Mouse (Mus musculus) neural tube, embryonic 11.5 days (tissue): ENCODE measurements at regions not wholly inside any gene's neighbourhood (a gene's known extent, or its start where the extent isn't known, plus 50 kb on each side); places are given as distances from the start of the nearest gene placed in this dataset.
"Not testable (repeated sequence)": the region's sequence is repeated elsewhere in the genome, so short reads cannot be mapped to it uniquely, and the experiment has no call there.

Experiments used
- ATAC-seq: fragments of 200-750 bp; cut with Nextera tagmentation; 2 replicates; pipeline ENCODE4 v1.8.0; 2017; ENCODE audit warnings: moderate number of reproducible peaks, mild to moderate bottlenecking, moderate TSS enrichment, moderate library complexity; ENCODE audit not compliant: insufficient read depth, low FRiP score, low TSS enrichment
- DNase-seq: peaks from one replicate; pipeline ENCODE4 v3.0.0-alpha.2; 2015; ENCODE audit warnings: low spot score
- H3K27ac ChIP-seq: fragments of 300-500 bp; sonication (generic); 2 replicates; pipeline ENCODE4 v1.5.1; 2014; ENCODE audit warnings: low read depth, mild to moderate bottlenecking, low read length
- H3K27me3 ChIP-seq: fragments of 300-500 bp; sonication (generic); 2 replicates; pipeline ENCODE4 v1.6.1; 2014; ENCODE audit warnings: mild to moderate bottlenecking, low read length, mixed read lengths; ENCODE audit not compliant: control insufficient read depth, insufficient read depth
- H3K36me3 ChIP-seq: fragments of 300-500 bp; sonication (generic); 2 replicates; pipeline ENCODE4 v1.6.1; 2014; ENCODE audit warnings: mild to moderate bottlenecking, low read length, moderate library complexity, mixed read lengths; ENCODE audit not compliant: control insufficient read depth, insufficient read depth
- H3K4me1 ChIP-seq: fragments of 300-500 bp; sonication (generic); 2 replicates; pipeline ENCODE4 v1.6.1; 2014; ENCODE audit warnings: low read length, mixed read lengths; ENCODE audit not compliant: control insufficient read depth, insufficient read depth
- H3K4me2 ChIP-seq: fragments of 300-500 bp; sonication (generic); 2 replicates; pipeline ENCODE4 v1.6.1; 2014; ENCODE audit warnings: low read depth, mild to moderate bottlenecking, moderate library complexity
- H3K4me3 ChIP-seq: fragments of 300-500 bp; sonication (generic); 2 replicates; pipeline ENCODE4 v1.5.1; 2014; ENCODE audit warnings: low read depth, low read length
- H3K9ac ChIP-seq: fragments of 300-500 bp; sonication (generic); 2 replicates; pipeline ENCODE4 v1.6.1; 2014; ENCODE audit warnings: mild to moderate bottlenecking, low read length
- H3K9me3 ChIP-seq: fragments of 300-500 bp; sonication (generic); 2 replicates; pipeline ENCODE4 v1.6.1; 2016; ENCODE audit warnings: low read length; ENCODE audit not compliant: control insufficient read depth
- WGBS: fragments of 180-500 bp; shearing (Covaris S2); extraction: QIAGEN DNeasy Blood & Tissue Kit; methylation state at CpG from one replicate; pipeline ENCODE4 v1.1.7; 2014; 5-methylcytosine and 5-hydroxymethylcytosine counted together

- DNase-seq, result peak; percentile 11
- no peak for ATAC-seq
- Histone ChIP-seq H3K9ac (no peak overlapping the region), H3K4me3 (no peak overlapping the region), H3K4me2 (no peak overlapping the region), H3K36me3 (no peaks in the 10 kb centered on the region), H3K4me1 (no peaks in the 10 kb centered on the region), H3K9me3 (no peaks in the 10 kb centered on the region), H3K27ac (no peak overlapping the region), H3K27me3 (no peaks in the 10 kb centered on the region)
- WGBS, result 73% methylated on average over 3 of the region's 3 CpGs
These were observed 1811.9 kb upstream of the G6pd2 start for GRCm38 (mm10) chr5:59996698-59997097.

GRCm38 (mm10) chr5:60042603-60043175 lies 1765.9 kb upstream of the G6pd2 start:
- H3K27me3 ChIP-seq, H3K9ac ChIP-seq, H3K4me1 ChIP-seq, H3K9me3 ChIP-seq, DNase-seq, H3K36me3 ChIP-seq, H3K27ac ChIP-seq, H3K4me3 ChIP-seq, H3K4me2 ChIP-seq: not testable (repeated sequence)
- peak; percentile 100 for ATAC-seq
- WGBS, result 98% methylated on average over 6 of the region's 7 CpGs

- no peaks in the 10 kb centered on the region for H3K27me3 ChIP-seq
- WGBS, result 73% methylated on average over 3 of the region's 3 CpGs
- no peak overlapping the region for H3K9ac ChIP-seq
- no peak overlapping the region for H3K4me3 ChIP-seq
- no peaks in the 10 kb centered on the region for H3K36me3 ChIP-seq
- no peaks in the 10 kb centered on the region for H3K4me1 ChIP-seq
- DNase-seq (no peak), ATAC-seq (no peak)
- H3K27ac ChIP-seq, result no peak overlapping the region
- H3K4me2 ChIP-seq, result no peak overlapping the region
- H3K9me3 ChIP-seq, result no peaks in the 10 kb centered on the region
These were observed 1759.6 kb upstream of the G6pd2 start for GRCm38 (mm10) chr5:60049053-60049452.

GRCm38 (mm10) chr5:60061178-60061577 lies 1747.4 kb upstream of the G6pd2 start:
- Histone ChIP-seq H3K9me3 (no peaks in the 10 kb centered on the region), H3K27me3 (no peaks in the 10 kb centered on the region), H3K36me3 (no peaks in the 10 kb centered on the region), H3K4me3 (no peak overlapping the region), H3K9ac (no peak overlapping the region), H3K27ac (no peak overlapping the region), H3K4me1 (no peaks in the 10 kb centered on the region), H3K4me2 (no peak overlapping the region)
- ATAC-seq (0 out of 2 replicates have a peak, but pooled peaks have one; percentile 58), DNase-seq (no peak)
- WGBS, result 58% methylated on average over 6 of the region's 6 CpGs
